9 mouse cellular contexts compared by ENCODE assay signal in the genomic region with DNA sequence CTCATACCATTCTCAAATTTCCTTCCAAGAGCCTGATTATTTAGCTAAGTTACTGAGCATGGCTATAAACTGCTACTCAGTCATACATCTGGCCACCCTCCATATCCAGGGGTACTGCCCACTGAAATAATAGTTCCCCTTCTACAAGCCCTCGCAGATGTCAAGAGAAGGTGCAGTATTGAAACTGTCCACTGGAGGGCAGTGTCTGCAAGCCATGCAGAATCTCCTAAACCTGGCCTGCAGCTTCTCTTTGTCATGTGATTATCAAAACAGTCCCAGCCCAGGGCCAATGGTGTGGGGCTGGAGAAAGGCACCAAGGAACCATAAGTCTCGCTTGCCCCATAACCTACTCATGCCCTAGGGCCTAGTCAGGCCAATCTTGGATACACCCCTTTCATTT.
DNase-seq lines count a peak whose midpoint lies in the region; ATAC-seq and TF ChIP-seq lines count a peak whose summit lies in the region.
"Had no signal": no experiment of that assay in that cellular context is flagged by ENCODE, and none has a peak within 500 bp of the region (broad histone marks: within the 10 kb centered on the region; RNA-seq: fewer than 3 reads in every experiment).

No protein-coding gene starts in this region.

- ATAC-seq in Patski, result no peak

- DNase-seq in A20 (ENCODE audit: low read depth, low spot score) (peak; percentile 81), Patski (ENCODE audit: low read depth, low spot score) (no peak)
- peak; percentile 62 to 85 for DNase-seq in cerebellum, postnatal 4 days (ENCODE audit: low spot score in 2 of 2)
- DNase-seq in gastrocnemius, postnatal 25 days, result peak; percentile 26
- peak; percentile 46 to 84 for DNase-seq in kidney, postnatal 36 days
- DNase-seq in lung, adult 2 months, result peak; percentile 74
- peak; percentile 51 for DNase-seq in ovary, postnatal 36 days (ENCODE audit: low spot score)
- DNase-seq in thymus, postnatal 36 days, result peak; percentile 42 to 54

- H3K4me1 ChIP-seq in lung, adult 2 months (ENCODE audit: control insufficient read depth, insufficient read depth, low read length), result no peaks in the 10 kb centered on the region
- H3K4me1 ChIP-seq: heart, embryonic 15.5 days had no signal

- WGBS in lung, adult 2 months, result 18% methylated on average over 2 of the region's 2 CpGs

- no peak for TF ChIP-seq POLR2A in lung, adult 2 months (IDR thresholded peaks at IDR 0.05; ENCODE audit: borderline replicate concordance, extremely low read depth, low read depth, low read length)

- POLR2A ChIA-PET in Patski (lab: Charles Lee), result no interaction called here

- CTCF ChIA-PET in Patski (lab: Charles Lee), result interaction anchor here (0.9 to 1.7 kb wide), 3 partner anchors 17 to 64 kb away, joined by 3 to 6 read pairs (median 3); no protein-coding TSS in a partner anchor

- in situ Hi-C loops in Patski (cut with MboI; ENCODE audit: low pct_unique_long_range_greater_than_20kb), result no loop called here

- H3K27me3 ChIP-seq in Patski, result peaks cover 27% of the 10 kb centered on the region
- H3K27me3 ChIP-seq: heart, embryonic 15.5 days had no signal

- peak; percentile 90 for TF ChIP-seq CTCF in Patski (IDR thresholded peaks at IDR 0.05)
- TF ChIP-seq CTCF in lung, adult 2 months (IDR thresholded peaks at IDR 0.05; ENCODE audit: insufficient read depth, low read length), result peak; percentile 75

- H3K4me3 ChIP-seq in lung, adult 2 months (replicated peaks; ENCODE audit: extremely low read depth, low read depth, low read length), result no peak overlapping the region
- H3K4me3 ChIP-seq: heart, embryonic 15.5 days had no signal
